8 mouse cellular contexts compared by ENCODE assay signal in genomic region chr15:78826213-78827204, GRCm38 (mm10). TPM values are rescaled to one million over a fixed set of nuclear protein-coding genes. Genes with fewer than 3 reads are reported as not detected.
DNase-seq lines count a peak whose midpoint lies in the region; ATAC-seq and TF ChIP-seq lines count a peak whose summit lies in the region.

No protein-coding gene starts in this region.

- no peak for TF ChIP-seq POLR2A in ES-Bruce4 (IDR thresholded peaks at IDR 0.05; ENCODE audit: insufficient read depth, low read length)

- no peak overlapping the region for H3K4me2 ChIP-seq in embryonic facial prominence, embryonic 14.5 days (ENCODE audit: low read depth, low read length)
- no peak overlapping the region for H3K4me2 ChIP-seq in heart, embryonic 13.5 days
- no peak overlapping the region for H3K4me2 ChIP-seq in lung, embryonic 14.5 days

- no peak overlapping the region for H3K9ac ChIP-seq in ES-Bruce4 (ENCODE audit: low read depth, poor library complexity, severe bottlenecking)
- no peak overlapping the region for H3K9ac ChIP-seq in embryonic facial prominence, embryonic 14.5 days (ENCODE audit: low read depth, low read length)
- H3K9ac ChIP-seq in heart, embryonic 13.5 days: 0 out of 2 replicates have a peak overlapping the region, but pooled peaks have one; percentile 7
- H3K9ac ChIP-seq in lung, embryonic 14.5 days: no peak overlapping the region

- no peaks in the 10 kb centered on the region for H3K9me3 ChIP-seq in ES-Bruce4 (replicated peaks; ENCODE audit: control insufficient read depth, insufficient read depth, low read length, poor library complexity, severe bottlenecking)
- no peaks in the 10 kb centered on the region for H3K9me3 ChIP-seq in embryonic facial prominence, embryonic 14.5 days (ENCODE audit: control insufficient read depth, low read length)
- no peaks in the 10 kb centered on the region for H3K9me3 ChIP-seq in heart, embryonic 13.5 days
- H3K9me3 ChIP-seq in lung, embryonic 14.5 days (ENCODE audit: low read depth, low read length): no peaks in the 10 kb centered on the region

- TF ChIP-seq EP300 in ES-Bruce4 (IDR thresholded peaks at IDR 0.05; ENCODE audit: insufficient read depth, low read depth, low read length): 0 out of 2 replicates have a peak, but pooled peaks have one; percentile 46

- no peaks in the 10 kb centered on the region for H3K36me3 ChIP-seq in ES-Bruce4 (ENCODE audit: control insufficient read depth, insufficient read depth, low read length, poor library complexity, severe bottlenecking)
- H3K36me3 ChIP-seq in embryonic facial prominence, embryonic 14.5 days (ENCODE audit: control insufficient read depth, insufficient read depth, low read length): no peaks in the 10 kb centered on the region
- H3K36me3 ChIP-seq in heart, embryonic 13.5 days: no peaks in the 10 kb centered on the region
- no peaks in the 10 kb centered on the region for H3K36me3 ChIP-seq in lung, embryonic 14.5 days (ENCODE audit: insufficient read depth)

- ATAC-seq in embryonic facial prominence, embryonic 14.5 days (ENCODE audit: low read depth): peak; percentile 82; the same call in 1 of the 2 replicates
- ATAC-seq in heart, embryonic 13.5 days (ENCODE audit: extremely low read depth, insufficient number of reproducible peaks, low FRiP score, low TSS enrichment): no peak
- ATAC-seq in lung, embryonic 14.5 days (ENCODE audit: insufficient read depth): peak; percentile 76
- peak; percentile 83 for ATAC-seq in neutrophil, adult 5-6 weeks (ENCODE audit: extremely low read depth, insufficient number of reproducible peaks, low FRiP score, poor library complexity, severe bottlenecking)
- no peak; the same call in 1 of the 2 replicates for ATAC-seq in erythroid progenitor cell, adult 5-6 weeks (replicated peaks; ENCODE audit: low FRiP score, poor library complexity, severe bottlenecking)

- peak; percentile 76 to 82 for DNase-seq in adrenal gland, postnatal 36 days
- peak; percentile 90 for DNase-seq in embryonic facial prominence, embryonic 14.5 days (ENCODE audit: low spot score)
- peak; percentile 87 for DNase-seq in kidney, postnatal 10 days
- peak; percentile 91 for DNase-seq in lung, embryonic 14.5 days

- no peak overlapping the region for H3K27ac ChIP-seq in ES-Bruce4 (ENCODE audit: insufficient read depth, low read length)
- no peak overlapping the region for H3K27ac ChIP-seq in embryonic facial prominence, embryonic 14.5 days (replicated peaks; ENCODE audit: low read depth, low read length)
- no peak overlapping the region for H3K27ac ChIP-seq in heart, embryonic 13.5 days (replicated peaks)
- no peak overlapping the region for H3K27ac ChIP-seq in lung, embryonic 14.5 days (ENCODE audit: low read depth)

- no peak overlapping the region for H3K4me3 ChIP-seq in ES-Bruce4 (ENCODE audit: low read depth, low read length)
- no peak overlapping the region for H3K4me3 ChIP-seq in embryonic facial prominence, embryonic 14.5 days (ENCODE audit: low read depth, low read length)
- H3K4me3 ChIP-seq in heart, embryonic 13.5 days: no peak overlapping the region
- no peak overlapping the region for H3K4me3 ChIP-seq in lung, embryonic 14.5 days (ENCODE audit: low read depth, low read length)

- no peaks in the 10 kb centered on the region for H3K27me3 ChIP-seq in ES-Bruce4 (ENCODE audit: control insufficient read depth, insufficient read depth, low read length, poor library complexity, severe bottlenecking)
- no peaks in the 10 kb centered on the region; the same call in 1 of the 2 replicates for H3K27me3 ChIP-seq in embryonic facial prominence, embryonic 14.5 days (replicated peaks; ENCODE audit: control insufficient read depth, insufficient read depth, low read length)
- H3K27me3 ChIP-seq in heart, embryonic 13.5 days (replicated peaks): peaks cover 15% of the 10 kb centered on the region; the same call in 1 of the 2 replicates
- no peaks in the 10 kb centered on the region for H3K27me3 ChIP-seq in lung, embryonic 14.5 days (ENCODE audit: insufficient read depth, low read length)

- 24% methylated on average over 24 of the region's 28 CpGs for WGBS in embryonic facial prominence, embryonic 14.5 days
- 20% methylated on average over 28 of the region's 28 CpGs for WGBS in heart, embryonic 13.5 days
- WGBS in lung, embryonic 14.5 days: 17% methylated on average over 28 of the region's 28 CpGs

- TF ChIP-seq CTCF in ES-Bruce4 (IDR thresholded peaks at IDR 0.05; ENCODE audit: low read depth, low read length): peak; percentile 94
- peak; percentile 96 for TF ChIP-seq CTCF in lung, embryonic 14.5 days (IDR thresholded peaks at IDR 0.05; ENCODE audit: low read depth)

- peaks cover 3% of the 10 kb centered on the region for H3K4me1 ChIP-seq in ES-Bruce4 (ENCODE audit: control insufficient read depth, insufficient read depth, low read length)
- no peaks in the 10 kb centered on the region for H3K4me1 ChIP-seq in embryonic facial prominence, embryonic 14.5 days (ENCODE audit: control insufficient read depth, insufficient read depth, low read length)
- H3K4me1 ChIP-seq in heart, embryonic 13.5 days: peaks cover 19% of the 10 kb centered on the region
- peaks cover 4% of the 10 kb centered on the region for H3K4me1 ChIP-seq in lung, embryonic 14.5 days (ENCODE audit: insufficient read depth)

RNA-seq across cellular contexts. Expression of gene Cdc42ep1, which starts 15.9 kb away (rescaled TPM):
- polyA plus RNA-seq in ES-Bruce4 (2011; ENCODE audit: insufficient read depth, insufficient read length, low read depth, missing spikeins): 9.2 and 10.5 TPM in 2 replicates
- 10 to 100 TPM; 36.8 to 52.6 TPM for total RNA-seq in adrenal gland, postnatal 36 days (2021)
- 30.8 and 36.1 TPM in 2 replicates for polyA plus RNA-seq in embryonic facial prominence, embryonic 14.5 days (2014; fragmentation: Nextera tagmentation; extraction: Ambion mirVana)
- 34.2 and 36.1 TPM in 2 replicates for polyA plus RNA-seq in heart, embryonic 13.5 days (2015; fragmentation: Nextera tagmentation; extraction: Ambion mirVana)
- polyA plus RNA-seq in lung, embryonic 14.5 days (2014; fragmentation: Nextera tagmentation; extraction: Ambion mirVana): 93.2 and 101 TPM in 2 replicates
- not detected in 2 replicates for total RNA-seq in neutrophil, adult 5-6 weeks (2017)
- total RNA-seq in erythroid progenitor cell, adult 5-6 weeks (2015; ENCODE audit: low replicate concordance): not detected in 2 replicates
- not detected in 2 replicates for total RNA-seq in erythroid progenitor cell, adult 5-6 weeks (2017; ENCODE audit: low replicate concordance)

RNA-seq across cellular contexts. Expression of gene Card10, which starts 23.7 kb away (rescaled TPM):
- 19.6 and 21.5 TPM in 2 replicates for polyA plus RNA-seq in ES-Bruce4 (2011; ENCODE audit: insufficient read depth, insufficient read length, low read depth, missing spikeins)
- 1 to 10 TPM; 5.9 to 9.8 TPM for total RNA-seq in adrenal gland, postnatal 36 days (2021)
- polyA plus RNA-seq in embryonic facial prominence, embryonic 14.5 days (2014; fragmentation: Nextera tagmentation; extraction: Ambion mirVana): 6.1 and 6.3 TPM in 2 replicates
- polyA plus RNA-seq in heart, embryonic 13.5 days (2015; fragmentation: Nextera tagmentation; extraction: Ambion mirVana): 5.1 and 5.3 TPM in 2 replicates
- polyA plus RNA-seq in lung, embryonic 14.5 days (2014; fragmentation: Nextera tagmentation; extraction: Ambion mirVana): 7.8 and 8.5 TPM in 2 replicates
- total RNA-seq in neutrophil, adult 5-6 weeks (2017): 5.0 and 7.2 TPM in 2 replicates
- total RNA-seq in erythroid progenitor cell, adult 5-6 weeks (2015; ENCODE audit: low replicate concordance): 0.42 and 0.72 TPM in 2 replicates
- total RNA-seq in erythroid progenitor cell, adult 5-6 weeks (2017; ENCODE audit: low replicate concordance): not detected in 2 replicates

RNA-seq across cellular contexts. Expression of gene Lgals2, which starts 28.8 kb away (rescaled TPM):
- 2.4 TPM in 1 of 2 replicates, not detected in the other for polyA plus RNA-seq in ES-Bruce4 (2011; ENCODE audit: insufficient read depth, insufficient read length, low read depth, missing spikeins)
- total RNA-seq in adrenal gland, postnatal 36 days (2021): under 1 TPM; 0.53 to 0.56 TPM
- polyA plus RNA-seq in embryonic facial prominence, embryonic 14.5 days (2014; fragmentation: Nextera tagmentation; extraction: Ambion mirVana): 0.89 and 1.4 TPM in 2 replicates
- 0.82 TPM in 1 of 2 replicates, not detected in the other for polyA plus RNA-seq in heart, embryonic 13.5 days (2015; fragmentation: Nextera tagmentation; extraction: Ambion mirVana)
- 0.34 TPM in 1 of 2 replicates, not detected in the other for polyA plus RNA-seq in lung, embryonic 14.5 days (2014; fragmentation: Nextera tagmentation; extraction: Ambion mirVana)
- not detected in 2 replicates for total RNA-seq in neutrophil, adult 5-6 weeks (2017)
- not detected in 2 replicates for total RNA-seq in erythroid progenitor cell, adult 5-6 weeks (2015; ENCODE audit: low replicate concordance)
- total RNA-seq in erythroid progenitor cell, adult 5-6 weeks (2017; ENCODE audit: low replicate concordance): not detected in 2 replicates

RNA-seq across cellular contexts. Expression of gene Gga1, which starts 50.5 kb away (rescaled TPM):
- polyA plus RNA-seq in ES-Bruce4 (2011; ENCODE audit: insufficient read depth, insufficient read length, low read depth, missing spikeins): 25.8 and 29.3 TPM in 2 replicates
- 10 to 100 TPM; 56.0 to 57.3 TPM for total RNA-seq in adrenal gland, postnatal 36 days (2021)
- polyA plus RNA-seq in embryonic facial prominence, embryonic 14.5 days (2014; fragmentation: Nextera tagmentation; extraction: Ambion mirVana): 42.5 and 46.9 TPM in 2 replicates
- 44.3 and 46.2 TPM in 2 replicates for polyA plus RNA-seq in heart, embryonic 13.5 days (2015; fragmentation: Nextera tagmentation; extraction: Ambion mirVana)
- polyA plus RNA-seq in lung, embryonic 14.5 days (2014; fragmentation: Nextera tagmentation; extraction: Ambion mirVana): 50.9 and 57.0 TPM in 2 replicates
- total RNA-seq in neutrophil, adult 5-6 weeks (2017): 37.2 and 39.5 TPM in 2 replicates
- 22.0 and 25.2 TPM in 2 replicates for total RNA-seq in erythroid progenitor cell, adult 5-6 weeks (2015; ENCODE audit: low replicate concordance)
- total RNA-seq in erythroid progenitor cell, adult 5-6 weeks (2017; ENCODE audit: low replicate concordance): 3.5 and 6.0 TPM in 2 replicates

RNA-seq across cellular contexts. Expression of gene Mfng, which starts 53.2 kb away (rescaled TPM):
- polyA plus RNA-seq in ES-Bruce4 (2011; ENCODE audit: insufficient read depth, insufficient read length, low read depth, missing spikeins): 4.4 and 5.2 TPM in 2 replicates
- total RNA-seq in adrenal gland, postnatal 36 days (2021): 10 to 100 TPM; 12.3 to 16.7 TPM
- 13.6 and 13.7 TPM in 2 replicates for polyA plus RNA-seq in embryonic facial prominence, embryonic 14.5 days (2014; fragmentation: Nextera tagmentation; extraction: Ambion mirVana)
- 13.7 and 15.8 TPM in 2 replicates for polyA plus RNA-seq in heart, embryonic 13.5 days (2015; fragmentation: Nextera tagmentation; extraction: Ambion mirVana)
- polyA plus RNA-seq in lung, embryonic 14.5 days (2014; fragmentation: Nextera tagmentation; extraction: Ambion mirVana): 28.7 and 34.3 TPM in 2 replicates
- total RNA-seq in neutrophil, adult 5-6 weeks (2017): 36.5 and 38.8 TPM in 2 replicates
- 1.7 and 1.8 TPM in 2 replicates for total RNA-seq in erythroid progenitor cell, adult 5-6 weeks (2015; ENCODE audit: low replicate concordance)
- total RNA-seq in erythroid progenitor cell, adult 5-6 weeks (2017; ENCODE audit: low replicate concordance): 2.3 TPM in 1 of 2 replicates, not detected in the other

Comparison
In these comparisons a context has a peak if more than half of its experiments do, and no peak if none do; other contexts are left out.
1. ATAC-seq: peak in embryonic facial prominence, embryonic 14.5 days (single experiment), lung, embryonic 14.5 days (single experiment) and neutrophil, adult 5-6 weeks (single experiment); none in heart, embryonic 13.5 days (single experiment) and erythroid progenitor cell, adult 5-6 weeks (single experiment).
2. Peak in every context shown above with its lines, with median percentiles within 50 percentile points of each other: DNase-seq.